Mouse (Mus musculus) heart, embryonic 14.5 days (tissue): ENCODE measurements around the gene Ldlrad3. TPM values are rescaled to one million over a fixed set of nuclear protein-coding genes. Genes with fewer than 3 reads are reported as not detected.

ENCODE experiments used
- ATAC-seq: fragments of 200-750 bp; cut with Nextera tagmentation; 2 replicates; pipeline ENCODE4 v1.8.0; 2017; ENCODE audit warnings: low read depth, moderate TSS enrichment; ENCODE audit not compliant: insufficient number of reproducible peaks, insufficient read depth, low FRiP score
- H3K27ac ChIP-seq, 2 experiments: fragments of 200-500 bp in 1 of 2; fragments of 300-500 bp in 1 of 2; sonication (generic) in 1 of 2; replicated peaks in 1 of 2; 2 replicates each; pipeline ENCODE4 v1.5.1; 2012 to 2014; ENCODE audit warnings: low read depth in 2 of 2, low read length in 2 of 2, control low read depth in 1 of 2, mild to moderate bottlenecking in 1 of 2, mixed read lengths in 1 of 2; ENCODE audit not compliant: control insufficient read depth in 1 of 2, insufficient read depth in 1 of 2
- H3K27me3 ChIP-seq: fragments of 300-500 bp; sonication (generic); 2 replicates; pipeline ENCODE4 v1.6.1; 2014; ENCODE audit warnings: mild to moderate bottlenecking, low read length, control low read depth; ENCODE audit not compliant: control insufficient read depth, insufficient read depth
- H3K36me3 ChIP-seq: fragments of 300-500 bp; sonication (generic); 2 replicates; pipeline ENCODE4 v1.6.1; 2014; ENCODE audit warnings: mild to moderate bottlenecking, control low read depth, low read length, mixed read lengths; ENCODE audit not compliant: control insufficient read depth, insufficient read depth
- H3K4me1 ChIP-seq, 2 experiments: fragments of 200-500 bp in 1 of 2; fragments of 300-500 bp in 1 of 2; sonication (generic) in 1 of 2; 2 replicates each; pipeline ENCODE4 v1.6.1; 2012 to 2014; ENCODE audit warnings: low read length in 2 of 2, control low read depth in 1 of 2, mixed read lengths in 1 of 2; ENCODE audit not compliant: control insufficient read depth in 2 of 2, insufficient read depth in 2 of 2
- H3K4me2 ChIP-seq: fragments of 300-500 bp; sonication (generic); 2 replicates; pipeline ENCODE4 v1.6.1; 2014; ENCODE audit warnings: mild to moderate bottlenecking, low read length
- H3K4me3 ChIP-seq, 2 experiments: fragments of 200-500 bp in 1 of 2; fragments of 300-500 bp in 1 of 2; sonication (generic) in 1 of 2; 2 replicates each; pipeline ENCODE4 v1.5.1; 2012 to 2014; ENCODE audit warnings: low read length in 2 of 2, mild to moderate bottlenecking in 2 of 2, control low read depth in 1 of 2, low read depth in 1 of 2, moderate library complexity in 1 of 2; ENCODE audit not compliant: control insufficient read depth in 1 of 2, insufficient read depth in 1 of 2
- H3K9ac ChIP-seq: fragments of 300-500 bp; sonication (generic); 2 replicates; pipeline ENCODE4 v1.6.1; 2014; ENCODE audit warnings: mild to moderate bottlenecking, low read length
- H3K9me3 ChIP-seq: fragments of 300-500 bp; sonication (generic); 2 replicates; pipeline ENCODE4 v1.6.1; 2016; ENCODE audit warnings: low read length, control low read depth; ENCODE audit not compliant: control insufficient read depth
- WGBS: fragments of 180-500 bp; shearing (Covaris S2); extraction: QIAGEN DNeasy Blood & Tissue Kit; methylation state at CpG from one replicate; pipeline ENCODE4 v1.1.7; 2014; 5-methylcytosine and 5-hydroxymethylcytosine counted together
- polyA plus RNA-seq: library from polyadenylated mRNA; unstranded; fragments of >200 nt; fragmentation: Nextera tagmentation; extraction: Ambion mirVana; gene quantifications from 2 replicates; pipeline ENCODE4 v1.2.1, GENCODE M21; 2014

Ldlrad3 gene
- polyA plus RNA-seq, 1 experiment from 2014 or later: 13.7 TPM

DNA sequence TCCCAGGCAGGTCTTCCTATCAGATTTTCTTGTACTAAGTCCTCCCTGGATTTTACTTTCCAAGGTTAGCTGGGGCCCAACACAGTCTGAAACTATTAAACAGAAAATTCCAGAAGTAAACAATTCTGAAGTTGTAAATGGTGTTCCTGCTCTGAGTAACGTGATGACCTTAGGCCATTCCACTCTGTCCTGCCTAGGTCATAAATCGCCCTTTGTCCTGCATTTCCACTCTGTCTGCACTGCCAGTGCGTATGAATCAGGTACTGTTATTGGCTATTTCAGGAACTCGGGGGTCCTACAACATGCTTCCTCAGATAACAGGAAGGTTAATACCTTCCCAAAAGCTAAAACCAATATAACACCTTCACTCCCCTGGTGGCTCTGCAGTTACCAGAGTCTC is 31.9 kb downstream of the Ldlrad3 start:
- 64% methylated on average over 4 of the region's 4 CpGs for WGBS

DNA sequence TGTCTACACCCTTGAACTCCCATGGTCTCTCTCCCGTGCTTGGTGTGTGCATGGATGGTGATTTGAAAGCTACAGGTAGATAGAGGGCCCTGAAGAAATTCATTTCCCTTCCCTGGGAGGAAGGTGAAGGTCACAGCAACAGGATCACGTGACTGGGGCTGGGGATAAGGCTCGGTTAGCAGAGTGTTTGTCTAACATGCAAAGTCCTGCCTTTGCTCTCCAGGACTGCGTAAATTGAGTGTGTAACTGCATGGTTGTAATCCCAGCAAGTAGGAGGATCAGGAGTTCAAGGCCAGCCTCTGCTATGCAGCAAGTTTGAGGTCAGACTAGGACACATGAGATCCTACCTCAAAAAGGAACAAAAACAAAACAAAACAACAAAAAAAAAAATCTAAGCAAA is 32.7 kb downstream of the Ldlrad3 start:
- WGBS: 77% methylated on average over 4 of the region's 4 CpGs

More for the DNA sequence above, 31.9 kb downstream of the Ldlrad3 start:
- no peak overlapping the region for H3K4me2 ChIP-seq
- no peak overlapping the region for H3K9ac ChIP-seq
- no peak overlapping the region for H3K27ac ChIP-seq
- peaks cover 7 to 9% of the 10 kb centered on the region in 2 experiments; a peak in 2 of 4 replicates for H3K4me1 ChIP-seq
- no peak overlapping the region for H3K4me3 ChIP-seq
- ATAC-seq: no peak
- H3K9me3 ChIP-seq: no peaks in the 10 kb centered on the region
- no peaks in the 10 kb centered on the region for H3K27me3 ChIP-seq
- no peaks in the 10 kb centered on the region for H3K36me3 ChIP-seq

DNA sequence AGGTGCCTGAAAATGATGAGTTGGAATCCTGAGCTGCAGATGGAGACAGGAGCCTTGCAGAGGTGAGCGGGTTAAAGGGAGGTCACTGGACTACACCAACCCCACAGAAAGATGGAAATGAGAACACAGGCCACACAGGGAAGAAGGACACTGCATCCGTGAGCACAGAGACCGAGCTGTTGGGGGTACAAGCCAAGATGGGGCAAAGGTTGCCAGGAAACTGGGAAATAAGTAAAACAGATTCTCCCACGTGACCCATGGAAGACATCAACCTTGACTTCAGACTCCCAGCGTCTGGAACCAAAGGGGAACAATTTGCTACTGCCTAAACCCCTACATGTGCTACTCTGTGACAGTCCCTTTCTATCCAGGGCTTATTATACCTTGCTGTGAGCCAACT is 33.3 kb downstream of the Ldlrad3 start:
- H3K4me2 ChIP-seq: no peak overlapping the region
- WGBS: 91% methylated on average over 5 of the region's 5 CpGs
- peaks cover 7 to 9% of the 10 kb centered on the region in 2 experiments; a peak in 2 of 4 replicates for H3K4me1 ChIP-seq
- no peaks in the 10 kb centered on the region for H3K36me3 ChIP-seq
- no peaks in the 10 kb centered on the region for H3K27me3 ChIP-seq
- no peak overlapping the region for H3K4me3 ChIP-seq
- no peaks in the 10 kb centered on the region for H3K9me3 ChIP-seq
- no peak overlapping the region for H3K27ac ChIP-seq
- no peak overlapping the region for H3K9ac ChIP-seq
- ATAC-seq: no peak

More for the DNA sequence above, 32.7 kb downstream of the Ldlrad3 start:
- Histone ChIP-seq H3K27ac (no peak overlapping the region), H3K4me2 (no peak overlapping the region), H3K4me1 (peaks cover 7 to 9% of the 10 kb centered on the region in 2 experiments; a peak in 2 of 4 replicates), H3K4me3 (no peak overlapping the region), H3K27me3 (no peaks in the 10 kb centered on the region), H3K9ac (no peak overlapping the region), H3K36me3 (no peaks in the 10 kb centered on the region), H3K9me3 (no peaks in the 10 kb centered on the region)
- ATAC-seq: no peak

DNA sequence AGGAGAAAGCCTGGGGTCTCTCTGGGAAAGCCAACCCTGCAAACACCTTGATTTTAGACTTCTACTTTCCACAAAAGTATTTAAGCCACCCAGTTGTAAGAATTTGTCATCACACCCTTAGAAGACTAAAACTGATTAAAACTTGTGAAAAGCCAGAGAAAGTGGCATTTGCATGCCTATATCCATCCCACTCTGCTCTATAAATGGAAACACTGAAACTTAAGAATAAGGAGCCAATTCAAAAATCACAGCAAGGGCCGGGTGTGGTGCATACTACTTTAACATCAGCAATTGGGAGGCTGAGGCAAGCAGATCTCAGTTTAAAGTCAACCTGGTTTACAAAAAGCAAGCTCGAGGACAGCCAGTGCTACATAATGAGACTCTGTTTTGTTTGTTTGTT is 37.1 kb downstream of the Ldlrad3 start:
- H3K9me3 ChIP-seq: no peaks in the 10 kb centered on the region
- no peaks in the 10 kb centered on the region for H3K36me3 ChIP-seq
- no peak overlapping the region for H3K9ac ChIP-seq
- no peak overlapping the region for H3K4me3 ChIP-seq
- no peak overlapping the region for H3K4me2 ChIP-seq
- H3K27ac ChIP-seq: no peak overlapping the region
- H3K4me1 ChIP-seq: no peaks in the 10 kb centered on the region
- no peak for ATAC-seq
- WGBS: 83% methylated on average over 2 of the region's 2 CpGs
- H3K27me3 ChIP-seq: no peaks in the 10 kb centered on the region

DNA sequence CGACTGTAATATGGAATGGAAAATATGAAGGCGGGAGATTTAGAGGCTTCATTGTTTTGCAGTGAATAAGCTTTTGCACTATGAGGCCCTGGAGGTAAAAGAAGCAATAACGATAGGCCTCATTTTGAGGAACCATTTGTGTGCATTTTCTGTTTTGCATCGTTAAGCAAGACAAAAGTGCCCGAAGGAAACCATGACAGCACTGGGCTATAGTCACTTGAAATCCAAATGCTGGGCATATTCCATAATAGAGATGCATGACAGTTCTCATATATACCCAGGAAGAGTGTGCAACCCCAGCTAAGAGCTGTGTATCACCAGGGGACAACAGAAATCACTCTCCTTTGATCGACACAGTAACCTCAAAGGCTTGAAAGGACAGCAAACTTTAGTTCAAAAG is 38.1 kb downstream of the Ldlrad3 start:
- Histone ChIP-seq H3K27ac (no peak overlapping the region), H3K9me3 (no peaks in the 10 kb centered on the region), H3K4me2 (no peak overlapping the region), H3K27me3 (no peaks in the 10 kb centered on the region), H3K9ac (no peak overlapping the region), H3K4me1 (no peaks in the 10 kb centered on the region), H3K4me3 (no peak overlapping the region), H3K36me3 (no peaks in the 10 kb centered on the region)
- ATAC-seq: no peak
- 90% methylated on average over 6 of the region's 6 CpGs for WGBS

DNA sequence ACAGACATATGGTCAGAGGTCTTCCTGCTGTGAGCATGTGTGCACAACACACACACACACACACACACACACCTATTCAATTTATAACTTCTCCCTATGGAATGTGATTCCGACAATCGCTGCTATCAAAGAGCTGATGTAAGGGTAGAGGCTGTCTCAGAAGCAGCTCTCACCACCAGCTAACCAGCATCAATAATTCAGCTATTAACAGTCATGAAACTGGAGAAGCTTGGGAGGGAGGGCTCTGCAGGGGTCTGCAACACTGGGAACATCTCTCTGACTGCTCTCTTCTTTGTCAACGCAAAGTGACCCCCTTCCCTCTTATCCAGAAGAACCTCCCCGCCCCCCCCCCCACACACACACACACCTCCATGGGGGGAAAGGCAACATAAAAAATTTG is 38.6 kb downstream of the Ldlrad3 start:
- ATAC-seq: no peak
- no peak overlapping the region for H3K4me3 ChIP-seq
- H3K9ac ChIP-seq: no peak overlapping the region
- no peak overlapping the region for H3K27ac ChIP-seq
- WGBS: 87% methylated on average over 4 of the region's 4 CpGs
- H3K4me2 ChIP-seq: no peak overlapping the region
- H3K4me1 ChIP-seq: no peaks in the 10 kb centered on the region
- H3K27me3 ChIP-seq: no peaks in the 10 kb centered on the region
- H3K9me3 ChIP-seq: no peaks in the 10 kb centered on the region
- H3K36me3 ChIP-seq: no peaks in the 10 kb centered on the region

DNA sequence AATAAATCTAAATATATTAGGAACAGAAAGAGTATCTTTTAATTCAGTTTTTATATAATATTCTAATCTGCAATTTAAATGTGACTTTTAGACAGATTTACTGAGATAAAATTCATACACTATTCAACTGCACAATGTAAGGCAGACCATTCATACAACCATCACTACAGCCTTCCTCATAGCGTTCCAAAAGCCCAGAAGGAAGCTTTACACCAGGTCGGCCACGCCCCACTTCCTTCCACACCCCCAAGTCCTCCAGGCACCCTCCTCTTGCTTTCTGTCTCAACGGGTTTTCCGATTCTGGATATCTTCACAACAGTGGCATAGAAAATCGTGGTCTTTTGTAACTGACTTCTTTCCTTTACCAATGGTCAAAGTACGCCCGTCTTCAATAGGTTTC is 39.8 kb downstream of the Ldlrad3 start:
- WGBS: 84% methylated on average over 8 of the region's 8 CpGs
- H3K27ac ChIP-seq: no peak overlapping the region
- no peak for ATAC-seq
- no peaks in the 10 kb centered on the region for H3K27me3 ChIP-seq
- H3K4me3 ChIP-seq: no peak overlapping the region
- no peaks in the 10 kb centered on the region for H3K9me3 ChIP-seq
- H3K4me2 ChIP-seq: no peak overlapping the region
- no peaks in the 10 kb centered on the region for H3K36me3 ChIP-seq
- H3K9ac ChIP-seq: no peak overlapping the region
- H3K4me1 ChIP-seq: no peaks in the 10 kb centered on the region

DNA sequence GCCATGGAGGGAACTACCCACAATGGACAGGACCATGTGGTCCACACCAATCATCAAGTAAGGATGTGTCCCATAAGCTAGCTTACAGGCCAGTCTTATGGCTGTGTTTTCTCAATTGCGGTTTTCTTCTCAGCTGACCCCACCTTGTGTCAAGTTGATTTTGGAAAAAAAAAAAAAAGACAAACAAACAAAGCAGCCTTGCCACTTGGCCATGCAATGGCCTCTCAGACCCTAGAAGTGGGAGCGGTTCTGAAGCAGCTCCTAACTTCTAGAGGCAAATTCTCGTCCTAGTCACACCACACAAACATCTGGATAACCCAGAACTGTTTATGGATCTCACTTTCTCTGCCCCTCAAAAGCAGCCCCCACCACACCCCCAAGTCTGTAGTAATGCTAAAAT is 41.1 kb downstream of the Ldlrad3 start:
- ATAC-seq: no peak
- no peaks in the 10 kb centered on the region for H3K4me1 ChIP-seq
- no peaks in the 10 kb centered on the region for H3K27me3 ChIP-seq
- WGBS: 90% methylated on average over 3 of the region's 3 CpGs
- H3K9ac ChIP-seq: no peak overlapping the region
- no peaks in the 10 kb centered on the region for H3K36me3 ChIP-seq
- H3K27ac ChIP-seq: no peak overlapping the region
- no peak overlapping the region for H3K4me2 ChIP-seq
- H3K4me3 ChIP-seq: no peak overlapping the region
- no peaks in the 10 kb centered on the region for H3K9me3 ChIP-seq
